Mouse (Mus musculus): ENCODE measurements at regions not wholly inside any gene's neighbourhood (a gene's known extent, or its start where the extent isn't known, plus 50 kb on each side); places are given as distances from the start of the nearest gene placed in this dataset.

DNA sequence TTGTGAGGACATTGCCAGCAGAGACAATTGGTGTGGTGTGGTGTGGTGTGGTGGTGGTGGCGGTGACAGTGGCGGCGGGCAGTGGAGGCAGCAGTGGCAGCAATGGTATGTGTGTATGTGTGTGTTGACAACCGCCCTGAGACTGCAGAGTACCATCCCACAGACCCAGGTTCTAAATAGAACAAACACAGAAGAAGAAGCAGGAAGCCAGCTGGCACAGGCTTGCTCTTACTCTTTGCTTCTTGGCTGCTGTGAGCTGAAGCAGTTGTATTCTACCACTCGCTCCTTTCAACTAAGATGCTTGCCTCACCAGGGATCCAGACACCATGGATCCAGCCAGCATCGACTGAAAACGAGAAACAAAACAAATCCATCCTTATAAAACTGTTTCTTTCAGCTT lies 334.2 kb downstream of the Adgrl2 start:
- Histone ChIP-seq H3K36me3 (no peaks in the 10 kb centered on the region), H3K9me3 (no peaks in the 10 kb centered on the region), H3K9ac (replicated peaks) (no peak overlapping the region), H3K4me2 (replicated peaks) (no peak overlapping the region), H3K4me1 (no peaks in the 10 kb centered on the region), H3K4me3 (no peak overlapping the region), H3K27ac (replicated peaks) (no peak overlapping the region), H3K27me3 (0 out of 2 replicates have a peak, but pooled peaks cover 3% of the 10 kb centered on the region)
- WGBS: 91% methylated on average over 7 of the region's 7 CpGs
- no peak for ATAC-seq (ENCODE audit: low FRiP score, low read depth)

DNA sequence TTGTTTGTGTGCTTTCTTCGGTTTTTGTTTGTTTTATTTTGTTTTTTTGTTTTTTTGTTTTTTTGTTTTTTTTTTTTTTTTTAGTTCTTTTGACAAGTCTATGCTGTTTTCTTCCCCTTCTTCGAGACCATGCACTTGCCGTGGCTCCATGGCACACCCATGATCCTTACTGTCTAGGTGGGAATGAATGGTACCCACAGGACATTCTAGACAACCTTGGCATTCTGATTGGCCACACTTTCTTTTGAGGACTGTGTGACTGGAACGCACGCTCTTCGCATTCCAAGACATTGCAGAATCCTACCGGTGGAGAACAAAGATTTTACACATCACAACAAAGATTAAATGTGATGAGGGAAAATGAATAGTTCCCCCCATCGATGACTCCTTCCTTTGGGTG lies 340.1 kb downstream of the Adgrl2 start:
- H3K4me3 ChIP-seq: no peak overlapping the region
- H3K36me3 ChIP-seq: no peaks in the 10 kb centered on the region
- no peaks in the 10 kb centered on the region for H3K9me3 ChIP-seq
- H3K27ac ChIP-seq (replicated peaks): no peak overlapping the region
- WGBS: 59% methylated on average over 8 of the region's 8 CpGs
- peak; percentile 90; the same call in 1 of the 2 replicates for ATAC-seq (ENCODE audit: low FRiP score, low read depth)
- H3K27me3 ChIP-seq: 0 out of 2 replicates have a peak, but pooled peaks cover 3% of the 10 kb centered on the region
- H3K9ac ChIP-seq (replicated peaks): no peak overlapping the region
- no peak overlapping the region for H3K4me2 ChIP-seq (replicated peaks)
- H3K4me1 ChIP-seq: no peaks in the 10 kb centered on the region; the same call in 1 of the 2 replicates

DNA sequence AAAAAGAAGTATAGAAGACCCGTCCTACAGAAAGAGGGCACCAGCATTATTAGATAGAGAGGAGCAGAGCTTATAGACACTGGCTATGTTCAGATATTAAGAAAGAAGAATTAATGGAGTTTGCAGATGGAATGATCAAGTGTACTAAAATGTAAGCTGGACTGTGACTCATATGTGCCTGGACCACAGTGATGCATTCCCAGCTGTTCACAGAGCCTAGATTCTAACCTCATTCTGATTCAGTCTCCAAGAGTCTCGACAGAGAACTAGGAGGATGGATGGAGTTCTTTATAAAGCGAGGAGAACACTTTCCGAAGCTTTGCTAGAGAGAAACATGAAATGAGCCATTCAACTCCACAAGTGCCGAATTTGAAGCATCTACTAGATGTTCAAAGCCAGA lies 345.4 kb downstream of the Adgrl2 start:
- no peaks in the 10 kb centered on the region for H3K27me3 ChIP-seq
- H3K9me3 ChIP-seq: no peaks in the 10 kb centered on the region
- H3K4me1 ChIP-seq: 0 out of 2 replicates have a peak, but pooled peaks cover 3% of the 10 kb centered on the region
- H3K9ac ChIP-seq (replicated peaks): no peak overlapping the region
- H3K27ac ChIP-seq (replicated peaks): no peak overlapping the region
- H3K36me3 ChIP-seq: no peaks in the 10 kb centered on the region
- 92% methylated on average over 5 of the region's 5 CpGs for WGBS
- ATAC-seq (ENCODE audit: low FRiP score, low read depth): no peak
- no peak overlapping the region for H3K4me3 ChIP-seq
- H3K4me2 ChIP-seq (replicated peaks): no peak overlapping the region

DNA sequence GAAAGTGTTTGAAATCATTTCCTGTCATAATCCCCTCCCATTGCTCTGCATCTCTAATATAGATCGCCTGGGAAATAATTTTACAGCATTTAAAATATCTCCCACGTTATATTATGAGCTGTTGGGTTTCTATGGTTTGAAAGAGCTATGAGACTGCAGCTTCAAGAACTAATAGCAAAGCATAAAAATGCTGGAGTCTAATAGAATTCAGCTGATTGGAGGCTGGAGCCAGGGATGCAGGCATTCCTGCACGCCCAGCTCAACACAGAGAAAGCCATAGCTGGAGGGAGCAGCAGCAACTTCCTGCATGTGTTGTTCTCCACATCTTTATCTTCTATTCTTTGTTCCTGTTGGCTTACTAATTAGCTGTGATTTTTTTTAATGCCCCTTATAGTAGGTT lies 348.8 kb downstream of the Adgrl2 start:
- no peak for ATAC-seq (ENCODE audit: low FRiP score, low read depth)
- H3K9me3 ChIP-seq: no peaks in the 10 kb centered on the region
- 74% methylated on average over 3 of the region's 3 CpGs for WGBS
- no peak overlapping the region for H3K9ac ChIP-seq (replicated peaks)
- no peaks in the 10 kb centered on the region for H3K27me3 ChIP-seq
- H3K36me3 ChIP-seq: no peaks in the 10 kb centered on the region
- H3K4me2 ChIP-seq (replicated peaks): no peak overlapping the region
- H3K4me3 ChIP-seq: no peak overlapping the region
- H3K4me1 ChIP-seq: 0 out of 2 replicates have a peak, but pooled peaks cover 3% of the 10 kb centered on the region
- no peak overlapping the region for H3K27ac ChIP-seq (replicated peaks)

DNA sequence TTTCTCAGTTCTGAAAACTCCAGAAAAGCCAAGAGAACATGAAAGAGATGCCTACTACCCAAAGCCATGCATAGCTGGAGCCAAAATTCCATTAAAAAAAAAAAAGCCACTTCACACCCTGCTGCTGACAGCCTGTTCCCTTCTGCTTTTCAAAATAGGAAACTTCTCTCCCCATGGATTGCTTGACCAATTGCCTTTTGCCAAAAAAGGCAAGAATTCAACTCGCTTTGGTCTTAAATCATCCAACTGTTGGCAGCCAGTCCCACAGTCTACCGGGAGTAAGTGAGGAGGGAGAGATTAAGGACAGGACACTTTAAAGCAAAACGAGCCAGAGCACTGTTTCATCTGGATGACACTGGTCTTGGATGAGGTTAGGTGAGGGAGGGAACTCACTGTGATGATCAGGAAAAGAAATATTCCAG lies 349.7 kb downstream of the Adgrl2 start:
- no peaks in the 10 kb centered on the region for H3K27me3 ChIP-seq
- no peak overlapping the region for H3K27ac ChIP-seq (replicated peaks)
- H3K9ac ChIP-seq (replicated peaks): no peak overlapping the region
- no peaks in the 10 kb centered on the region for H3K9me3 ChIP-seq
- no peak overlapping the region for H3K4me3 ChIP-seq
- ATAC-seq (ENCODE audit: low FRiP score, low read depth): no peak
- no peak overlapping the region for H3K4me2 ChIP-seq (replicated peaks)
- WGBS: 78% methylated on average over 3 of the region's 3 CpGs
- 0 out of 2 replicates have a peak, but pooled peaks cover 3% of the 10 kb centered on the region for H3K4me1 ChIP-seq
- H3K36me3 ChIP-seq: no peaks in the 10 kb centered on the region

DNA sequence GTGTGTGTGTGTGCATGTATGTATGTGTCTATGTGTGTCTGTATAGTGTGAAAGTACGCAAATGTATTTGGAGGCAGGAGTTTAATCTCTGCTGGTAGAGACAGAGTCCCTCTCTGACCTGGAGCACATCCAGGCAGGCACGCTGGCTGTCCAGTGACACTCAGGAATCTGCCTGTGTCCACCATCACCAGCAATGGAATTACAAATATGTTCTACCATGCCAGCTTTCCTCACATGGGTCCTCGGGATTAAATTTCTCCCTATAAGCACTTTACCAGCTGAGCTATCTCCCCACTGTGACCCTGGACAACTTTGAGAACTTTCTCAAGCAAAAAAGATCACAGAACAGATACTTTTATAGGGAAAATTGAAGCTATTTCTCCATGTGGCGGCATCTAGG lies 355.3 kb downstream of the Adgrl2 start:
- ATAC-seq (ENCODE audit: low FRiP score, low read depth): no peak
- Histone ChIP-seq H3K4me3 (no peak overlapping the region), H3K27me3 (no peaks in the 10 kb centered on the region), H3K36me3 (no peaks in the 10 kb centered on the region), H3K9me3 (no peaks in the 10 kb centered on the region), H3K9ac (replicated peaks) (no peak overlapping the region), H3K4me1 (peaks cover 5% of the 10 kb centered on the region), H3K27ac (replicated peaks) (no peak overlapping the region), H3K4me2 (replicated peaks) (no peak overlapping the region)
- 80% methylated on average over 4 of the region's 4 CpGs for WGBS

DNA sequence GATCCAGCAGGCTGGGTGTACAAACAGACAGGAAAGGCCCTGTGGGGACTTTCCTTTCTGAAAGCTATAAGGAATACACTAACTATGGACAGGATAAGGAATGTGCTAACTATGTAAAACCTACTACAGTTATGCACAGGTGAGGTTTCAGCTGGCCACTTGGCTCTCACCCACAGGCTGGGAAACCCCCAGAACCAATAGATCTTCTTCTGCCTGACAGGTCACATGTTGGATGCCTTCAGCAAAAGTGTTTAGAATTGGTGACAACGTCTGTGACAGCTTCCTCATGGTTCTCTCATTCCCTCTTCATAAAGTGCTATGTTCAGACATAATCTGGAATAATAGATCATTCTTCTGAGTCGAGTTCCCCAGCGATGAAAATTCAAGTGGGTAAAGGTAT lies 356.0 kb downstream of the Adgrl2 start:
- Histone ChIP-seq H3K4me2 (replicated peaks) (no peak overlapping the region), H3K36me3 (no peaks in the 10 kb centered on the region), H3K27ac (replicated peaks) (no peak overlapping the region), H3K4me3 (no peak overlapping the region), H3K9me3 (no peaks in the 10 kb centered on the region), H3K27me3 (no peaks in the 10 kb centered on the region), H3K9ac (replicated peaks) (no peak overlapping the region), H3K4me1 (peaks cover 5% of the 10 kb centered on the region)
- ATAC-seq (ENCODE audit: low FRiP score, low read depth): no peak
- WGBS: 75% methylated on average over 3 of the region's 3 CpGs

DNA sequence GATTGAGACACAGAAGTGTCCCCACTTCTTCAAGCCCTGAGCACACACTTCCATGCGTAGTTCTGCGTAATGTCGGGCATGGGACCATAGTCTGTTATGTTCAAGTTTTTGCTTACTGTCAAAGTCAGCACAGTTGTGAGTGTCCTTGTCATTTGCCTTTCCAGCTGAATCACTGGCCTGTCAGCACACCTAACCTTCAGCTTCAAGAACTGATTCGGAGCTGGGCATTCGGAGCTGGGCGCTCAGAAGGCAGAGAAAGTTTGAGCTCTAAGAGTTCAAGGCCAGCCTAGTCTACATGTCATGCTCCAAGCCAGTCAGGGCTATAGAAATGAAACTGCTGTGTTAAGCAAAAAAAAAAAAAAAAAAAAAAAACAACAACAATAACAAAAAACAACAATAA lies 357.1 kb downstream of the Adgrl2 start:
- H3K27me3 ChIP-seq: no peaks in the 10 kb centered on the region
- 96% methylated on average over 6 of the region's 6 CpGs for WGBS
- H3K4me2 ChIP-seq (replicated peaks): no peak overlapping the region
- ATAC-seq (ENCODE audit: low FRiP score, low read depth): no peak
- H3K9ac ChIP-seq (replicated peaks): no peak overlapping the region
- no peak overlapping the region for H3K27ac ChIP-seq (replicated peaks)
- H3K4me3 ChIP-seq: no peak overlapping the region
- H3K4me1 ChIP-seq: peaks cover 5% of the 10 kb centered on the region
- H3K36me3 ChIP-seq: no peaks in the 10 kb centered on the region
- H3K9me3 ChIP-seq: no peaks in the 10 kb centered on the region

DNA sequence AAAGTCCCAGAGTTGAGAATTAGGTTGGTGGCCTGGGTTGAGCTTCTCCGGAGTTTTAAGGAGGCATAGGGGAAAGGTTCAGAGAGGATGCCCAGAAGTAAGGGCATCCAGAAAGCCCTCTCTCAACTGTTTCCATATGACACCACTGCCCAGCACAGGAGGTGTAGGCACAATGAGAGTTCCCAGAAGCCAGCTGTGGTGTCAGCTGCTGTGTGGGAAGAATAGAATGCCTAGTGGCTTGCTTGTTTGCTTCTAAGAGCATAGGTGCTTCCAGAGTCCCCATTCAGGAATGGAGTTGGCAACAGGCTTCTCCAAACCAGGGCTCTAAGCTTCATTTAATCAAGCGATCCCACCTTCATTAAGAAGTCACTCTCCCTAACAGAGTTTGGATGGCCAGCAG lies 357.9 kb downstream of the Adgrl2 start:
- H3K4me3 ChIP-seq: no peak overlapping the region
- H3K36me3 ChIP-seq: no peaks in the 10 kb centered on the region
- H3K27me3 ChIP-seq: no peaks in the 10 kb centered on the region
- no peak overlapping the region for H3K4me2 ChIP-seq (replicated peaks)
- no peak overlapping the region for H3K27ac ChIP-seq (replicated peaks)
- H3K9ac ChIP-seq (replicated peaks): no peak overlapping the region
- ATAC-seq (ENCODE audit: low FRiP score, low read depth): no peak
- peaks cover 5% of the 10 kb centered on the region for H3K4me1 ChIP-seq
- H3K9me3 ChIP-seq: no peaks in the 10 kb centered on the region
- WGBS: 79% methylated on average over 2 of the region's 2 CpGs

DNA sequence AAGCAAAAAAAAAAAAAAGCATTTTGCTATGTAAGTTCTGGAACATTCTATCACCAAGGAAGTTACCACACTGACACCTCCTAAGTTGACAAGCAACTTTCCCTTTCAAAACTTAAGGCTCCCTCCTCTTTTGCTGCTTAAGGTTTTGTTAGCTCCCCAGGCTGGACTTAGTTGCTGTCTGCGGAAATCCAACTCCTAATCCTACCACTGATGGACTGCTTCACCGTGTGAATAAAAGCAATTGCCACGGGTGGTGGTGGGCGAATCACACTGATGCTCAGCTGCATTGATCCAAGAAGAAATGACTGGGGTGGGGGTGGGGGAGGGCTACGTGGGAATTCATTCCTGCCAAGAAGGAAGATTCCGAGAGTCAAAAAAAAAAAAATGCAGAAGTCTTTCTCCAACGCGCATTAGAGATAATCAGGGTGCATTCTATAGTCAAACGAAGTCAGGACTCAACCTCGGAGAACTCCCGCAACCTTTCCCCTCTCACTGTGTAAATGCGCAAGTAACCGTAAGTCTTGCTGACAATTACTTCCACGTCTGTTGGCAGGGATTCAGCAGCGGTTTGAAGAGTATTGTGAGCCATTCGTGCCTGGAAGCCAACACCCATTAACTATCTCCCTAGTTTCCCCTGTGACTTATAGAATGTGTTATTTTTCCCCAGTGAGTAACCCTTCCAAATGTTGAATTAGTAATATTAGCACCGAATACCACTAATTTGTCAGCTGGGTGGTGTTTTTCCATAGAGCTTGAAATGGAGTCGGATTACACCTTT lies 358.8 kb downstream of the Adgrl2 start:
- no peak overlapping the region for H3K9ac ChIP-seq (replicated peaks)
- ATAC-seq (ENCODE audit: low FRiP score, low read depth): no peak
- no peaks in the 10 kb centered on the region for H3K27me3 ChIP-seq
- H3K4me3 ChIP-seq: no peak overlapping the region
- no peak overlapping the region for H3K27ac ChIP-seq (replicated peaks)
- WGBS: 44% methylated on average over 18 of the region's 18 CpGs
- H3K9me3 ChIP-seq: no peaks in the 10 kb centered on the region
- H3K4me1 ChIP-seq: peaks cover 5% of the 10 kb centered on the region
- no peak overlapping the region for H3K4me2 ChIP-seq (replicated peaks)
- H3K36me3 ChIP-seq: no peaks in the 10 kb centered on the region

DNA sequence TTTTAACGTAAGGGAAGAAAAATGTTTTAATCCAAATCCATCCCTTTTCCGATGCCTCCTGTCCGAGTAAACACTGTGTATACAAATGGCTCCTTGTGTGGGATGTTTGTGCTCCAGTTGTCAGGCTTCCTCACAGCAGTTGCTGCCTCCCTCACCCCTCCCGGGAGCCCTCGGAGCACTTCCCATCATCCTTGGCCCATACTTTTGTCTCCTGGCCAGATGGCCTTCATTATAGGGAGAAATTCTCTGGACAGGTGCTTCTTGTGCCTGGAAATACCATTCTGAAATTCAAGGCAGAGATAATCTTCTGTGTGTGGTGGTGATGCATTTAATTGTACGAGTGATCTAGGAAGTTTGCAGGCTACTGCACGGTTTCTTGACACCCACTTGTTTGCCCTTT lies 359.5 kb downstream of the Adgrl2 start:
- Histone ChIP-seq H3K27ac (replicated peaks) (no peak overlapping the region), H3K9me3 (no peaks in the 10 kb centered on the region), H3K27me3 (no peaks in the 10 kb centered on the region), H3K4me1 (peaks cover 5% of the 10 kb centered on the region), H3K4me2 (replicated peaks) (no peak overlapping the region), H3K36me3 (no peaks in the 10 kb centered on the region), H3K9ac (replicated peaks) (no peak overlapping the region), H3K4me3 (no peak overlapping the region)
- WGBS: 77% methylated on average over 7 of the region's 7 CpGs
- no peak for ATAC-seq (ENCODE audit: low FRiP score, low read depth)

DNA sequence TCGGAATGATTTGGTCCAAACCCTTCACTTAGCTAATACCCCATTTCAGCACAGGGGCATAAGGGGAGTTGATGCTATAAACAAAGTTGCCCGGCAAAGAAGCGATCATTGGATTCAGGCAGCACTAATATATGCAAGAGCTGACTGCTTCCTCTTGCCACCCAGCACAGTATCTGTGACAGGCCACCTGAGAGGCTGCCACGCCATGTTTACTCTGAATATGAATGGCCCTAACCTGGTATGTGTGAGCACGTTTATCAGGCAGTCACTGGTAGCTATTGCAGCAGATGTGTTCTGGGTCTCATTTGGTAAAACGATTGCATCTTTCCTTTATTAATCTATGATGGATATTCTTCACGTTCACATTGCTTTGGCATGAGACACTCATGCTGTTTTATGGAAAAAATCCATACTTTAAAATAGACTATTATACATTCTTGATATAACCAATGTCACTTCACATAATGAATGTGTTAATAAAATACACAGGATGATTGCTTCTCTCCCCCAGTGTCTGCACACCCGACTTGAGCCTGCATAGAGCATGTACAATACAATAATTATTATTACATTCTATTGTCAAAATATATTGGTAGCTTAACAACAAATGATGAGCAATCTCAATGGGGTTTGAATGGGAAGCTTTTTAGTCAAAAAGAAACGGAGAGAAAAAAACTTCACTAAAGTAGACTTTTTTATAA lies 375.2 kb downstream of the Adgrl2 start:
- no peaks in the 10 kb centered on the region for H3K4me1 ChIP-seq
- no peak overlapping the region for H3K9ac ChIP-seq (replicated peaks)
- no peak overlapping the region for H3K4me2 ChIP-seq (replicated peaks)
- 66% methylated on average over 9 of the region's 9 CpGs for WGBS
- 0 out of 2 replicates have a peak, but pooled peaks have one; percentile 38 for ATAC-seq (ENCODE audit: low FRiP score, low read depth)
- no peak overlapping the region for H3K4me3 ChIP-seq
- H3K27ac ChIP-seq (replicated peaks): no peak overlapping the region
- no peaks in the 10 kb centered on the region for H3K36me3 ChIP-seq
- H3K9me3 ChIP-seq: no peaks in the 10 kb centered on the region
- no peaks in the 10 kb centered on the region for H3K27me3 ChIP-seq
